Mouse (Mus musculus): Measurements from ENCODE around the gene Cuedc1. TPM values are rescaled to one million over a fixed set of nuclear protein-coding genes. Genes with fewer than 3 reads are reported as not detected.

Gene Cuedc1
- polyA plus RNA-seq, 1 experiment: 10.7 TPM

DNA sequence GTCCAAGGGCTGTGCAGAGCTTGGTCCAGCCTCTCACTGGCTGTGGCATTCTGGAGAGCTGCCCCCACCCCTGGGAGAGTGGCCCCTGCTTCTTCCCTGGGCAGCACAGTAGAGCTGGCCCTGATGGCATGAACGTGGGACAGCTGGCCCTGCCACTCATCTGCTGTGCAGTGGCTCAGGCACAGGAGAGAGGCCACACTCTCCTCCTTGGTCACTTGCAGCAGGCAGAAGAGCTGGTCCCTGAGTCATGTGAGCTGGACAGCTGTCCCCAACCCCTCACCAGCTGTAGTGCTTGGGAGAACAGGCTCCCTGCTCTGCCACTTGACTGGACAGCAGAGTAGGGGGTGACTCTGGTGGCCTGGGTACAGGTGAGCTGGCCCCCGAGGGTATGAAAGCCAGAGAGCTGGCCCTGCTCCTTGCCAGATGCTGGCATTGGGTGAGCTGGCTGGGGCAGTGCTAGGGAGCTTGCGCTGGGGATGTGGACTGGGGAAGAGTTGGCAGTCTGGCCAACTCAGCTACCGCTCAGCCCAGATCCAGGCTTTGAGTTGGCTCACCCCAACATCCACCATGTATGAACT is 133.4 kb downstream of the Cuedc1 start:
- peaks cover 19% of the 10 kb centered on the region; the same call in 1 of the 2 replicates for H3K4me1 ChIP-seq (ENCODE audit: control insufficient read depth, insufficient read depth, insufficient read length)
- H3K4me3 ChIP-seq (ENCODE audit: extremely low read depth, insufficient read depth, insufficient read length): no peak overlapping the region
- 78% methylated on average over 4 of the region's 4 CpGs for WGBS
- TF ChIP-seq POLR2A (IDR thresholded peaks at IDR 0.05; ENCODE audit: low read depth, low read length) (no peak), CTCF (IDR thresholded peaks at IDR 0.05; ENCODE audit: extremely low read depth, insufficient read depth, insufficient read length, insufficient replicate concordance) (no peak)
- H3K27ac ChIP-seq (ENCODE audit: insufficient read depth, low read length): no peak overlapping the region
- no peak for DNase-seq (ENCODE audit: low read depth in 1 of 2, low spot score in 2 of 2)
- H3K36me3 ChIP-seq (ENCODE audit: control insufficient read depth, insufficient read depth, low read length): no peaks in the 10 kb centered on the region
- no peaks in the 10 kb centered on the region for H3K27me3 ChIP-seq (ENCODE audit: control insufficient read depth, insufficient read depth, low read length)

DNA sequence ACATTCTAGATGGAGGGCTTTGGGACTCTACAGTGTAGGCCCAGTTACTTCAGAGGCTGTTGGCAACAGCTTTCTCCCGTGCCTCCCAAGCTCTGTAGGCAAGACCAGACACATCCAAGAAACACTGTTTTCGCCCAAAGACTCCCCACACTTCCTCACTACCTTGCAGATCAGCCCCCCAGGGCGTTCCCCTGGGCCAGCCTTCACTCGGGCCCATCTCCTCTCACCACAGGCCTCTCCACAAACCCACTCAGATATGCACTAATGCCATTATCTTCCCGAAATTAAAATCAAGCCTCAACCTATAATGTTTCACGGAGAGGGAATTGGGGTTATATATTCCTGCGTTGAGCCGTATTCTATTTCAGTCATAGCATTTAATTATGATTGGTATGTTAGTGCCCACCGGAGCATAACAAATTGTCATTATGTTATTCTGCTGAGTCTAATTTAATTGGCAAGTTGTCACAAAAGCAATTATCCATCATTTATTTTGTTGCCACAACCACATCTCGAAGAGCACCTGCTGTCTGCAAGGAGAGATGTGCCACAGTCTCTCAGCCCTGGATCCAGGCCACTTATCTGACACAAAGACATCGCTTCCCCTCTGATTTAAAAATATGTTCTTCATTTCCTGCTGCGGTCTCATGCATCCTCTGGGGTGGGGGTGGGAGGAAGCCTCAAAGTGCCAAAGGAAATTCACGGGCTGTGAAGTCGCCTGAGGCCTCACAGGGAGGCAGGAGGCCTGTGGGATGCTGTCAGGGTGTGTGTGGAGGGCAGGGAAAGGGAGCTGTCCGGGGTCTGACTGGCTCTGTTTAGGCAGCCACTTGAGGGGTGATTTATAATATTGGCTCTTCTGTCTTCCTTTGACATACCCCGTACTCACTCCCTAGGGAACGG is 135.9 kb downstream of the Cuedc1 start:
- TF ChIP-seq CTCF (IDR thresholded peaks at IDR 0.05; ENCODE audit: extremely low read depth, insufficient read depth, insufficient read length, insufficient replicate concordance): no peak
- TF ChIP-seq POLR2A (IDR thresholded peaks at IDR 0.05; ENCODE audit: low read depth, low read length): no peak
- H3K4me1 ChIP-seq (ENCODE audit: control insufficient read depth, insufficient read depth, insufficient read length): peaks cover 19% of the 10 kb centered on the region; the same call in 1 of the 2 replicates
- H3K36me3 ChIP-seq (ENCODE audit: control insufficient read depth, insufficient read depth, low read length): no peaks in the 10 kb centered on the region
- whole genome bisulfite sequencing: 5% methylated on average over 17 of the region's 17 CpGs
- H3K27me3 ChIP-seq (ENCODE audit: control insufficient read depth, insufficient read depth, low read length): no peaks in the 10 kb centered on the region
- peak overlapping the region; percentile 56 for H3K4me3 ChIP-seq (ENCODE audit: extremely low read depth, insufficient read depth, insufficient read length)
- peak; percentile 36 to 57 for DNase-seq (ENCODE audit: low read depth in 1 of 2, low spot score in 2 of 2)
- H3K27ac ChIP-seq (ENCODE audit: insufficient read depth, low read length): peak overlapping the region; percentile 85

DNA sequence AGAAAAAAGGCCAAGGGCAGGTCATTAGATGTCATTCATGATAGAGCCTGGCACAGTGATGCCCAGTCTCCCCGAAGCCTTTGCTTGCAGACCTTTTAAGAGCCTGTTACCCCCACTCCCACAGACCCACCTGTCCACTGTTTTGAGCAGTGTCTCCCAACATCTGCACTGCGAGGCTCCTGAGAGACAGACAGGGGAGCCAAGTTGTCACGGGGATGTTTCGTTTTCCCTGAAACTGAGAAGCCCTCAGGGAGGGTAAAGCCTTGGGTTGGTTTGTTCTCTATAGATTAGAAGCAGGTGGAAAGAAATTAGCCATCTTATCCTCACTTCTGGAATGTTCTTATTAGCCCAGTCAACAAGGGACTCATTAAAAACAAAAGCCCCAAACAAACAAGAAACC is 136.9 kb downstream of the Cuedc1 start:
- Histone ChIP-seq H3K27me3 (ENCODE audit: control insufficient read depth, insufficient read depth, low read length) (no peaks in the 10 kb centered on the region), H3K36me3 (ENCODE audit: control insufficient read depth, insufficient read depth, low read length) (no peaks in the 10 kb centered on the region), H3K27ac (ENCODE audit: insufficient read depth, low read length) (peak overlapping the region; percentile 60), H3K4me1 (ENCODE audit: control insufficient read depth, insufficient read depth, insufficient read length) (peaks cover 19% of the 10 kb centered on the region; the same call in 1 of the 2 replicates), H3K4me3 (ENCODE audit: extremely low read depth, insufficient read depth, insufficient read length) (peak overlapping the region; percentile 56)
- TF ChIP-seq POLR2A (IDR thresholded peaks at IDR 0.05; ENCODE audit: low read depth, low read length) (no peak), CTCF (IDR thresholded peaks at IDR 0.05; ENCODE audit: extremely low read depth, insufficient read depth, insufficient read length, insufficient replicate concordance) (no peak)
- no peak for DNase-seq (ENCODE audit: low read depth in 1 of 2, low spot score in 2 of 2)
- 8% methylated on average over 4 of the region's 4 CpGs for WGBS

GRCm38 (mm10) chr11:88235221-88236203 is 137.7 kb downstream of the Cuedc1 start:
- WGBS: 59% methylated on average over 23 of the region's 23 CpGs
- TF ChIP-seq POLR2A (IDR thresholded peaks at IDR 0.05; ENCODE audit: low read depth, low read length) (no peak), CTCF (IDR thresholded peaks at IDR 0.05; ENCODE audit: extremely low read depth, insufficient read depth, insufficient read length, insufficient replicate concordance) (no peak)
- Histone ChIP-seq H3K27me3 (ENCODE audit: control insufficient read depth, insufficient read depth, low read length) (no peaks in the 10 kb centered on the region), H3K36me3 (ENCODE audit: control insufficient read depth, insufficient read depth, low read length) (no peaks in the 10 kb centered on the region), H3K4me3 (ENCODE audit: extremely low read depth, insufficient read depth, insufficient read length) (no peak overlapping the region), H3K4me1 (ENCODE audit: control insufficient read depth, insufficient read depth, insufficient read length) (peaks cover 19% of the 10 kb centered on the region; the same call in 1 of the 2 replicates), H3K27ac (ENCODE audit: insufficient read depth, low read length) (no peak overlapping the region)
- peak in 1 of 2 experiments; percentile 51 for DNase-seq (ENCODE audit: low read depth in 1 of 2, low spot score in 2 of 2)

GRCm38 (mm10) chr11:88240275-88240674 is 142.4 kb downstream of the Cuedc1 start:
- H3K4me1 ChIP-seq (ENCODE audit: control insufficient read depth, insufficient read depth, insufficient read length): no peaks in the 10 kb centered on the region
- H3K27ac ChIP-seq (ENCODE audit: insufficient read depth, low read length): no peak overlapping the region
- H3K36me3 ChIP-seq (ENCODE audit: control insufficient read depth, insufficient read depth, low read length): no peaks in the 10 kb centered on the region
- WGBS: 94% methylated on average over 10 of the region's 10 CpGs
- no peak for DNase-seq (ENCODE audit: low read depth in 1 of 2, low spot score in 2 of 2)
- no peaks in the 10 kb centered on the region for H3K27me3 ChIP-seq (ENCODE audit: control insufficient read depth, insufficient read depth, low read length)
- H3K4me3 ChIP-seq (ENCODE audit: extremely low read depth, insufficient read depth, insufficient read length): no peak overlapping the region
- no peak for TF ChIP-seq CTCF (IDR thresholded peaks at IDR 0.05; ENCODE audit: extremely low read depth, insufficient read depth, insufficient read length, insufficient replicate concordance)

DNA sequence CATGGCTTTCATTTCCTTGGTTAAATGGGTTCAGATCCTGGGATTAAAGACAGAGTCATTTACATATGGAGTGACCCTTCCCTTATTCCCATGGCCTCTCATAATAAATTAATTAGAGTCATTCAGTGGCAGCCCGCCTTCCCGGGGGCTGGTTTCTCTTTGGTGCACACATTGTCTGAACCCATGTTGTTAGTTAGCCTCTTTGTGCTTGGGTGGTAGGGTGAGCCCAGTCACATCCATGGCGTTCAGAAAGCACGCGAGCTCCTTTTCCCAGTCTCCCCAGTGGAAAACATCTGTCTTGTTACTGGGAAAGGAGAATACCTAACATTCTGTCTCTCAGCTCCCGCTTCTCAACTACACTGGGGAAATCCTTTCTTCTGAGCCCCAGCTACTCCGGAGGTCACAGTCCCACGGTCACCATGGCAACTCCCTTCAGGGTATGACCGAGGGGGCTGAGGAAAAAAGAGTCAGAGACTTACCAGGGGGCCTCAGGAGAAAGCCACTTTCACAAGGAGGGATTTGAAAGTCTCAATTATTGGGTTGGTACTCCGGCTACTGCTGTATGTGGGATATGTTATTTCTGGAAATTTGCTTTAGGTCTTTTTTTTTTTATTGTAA is 143.0 kb downstream of the Cuedc1 start:
- Histone ChIP-seq H3K27ac (ENCODE audit: insufficient read depth, low read length) (no peak overlapping the region), H3K36me3 (ENCODE audit: control insufficient read depth, insufficient read depth, low read length) (no peaks in the 10 kb centered on the region), H3K4me3 (ENCODE audit: extremely low read depth, insufficient read depth, insufficient read length) (no peak overlapping the region), H3K4me1 (ENCODE audit: control insufficient read depth, insufficient read depth, insufficient read length) (no peaks in the 10 kb centered on the region), H3K27me3 (ENCODE audit: control insufficient read depth, insufficient read depth, low read length) (no peaks in the 10 kb centered on the region)
- WGBS: 70% methylated on average over 10 of the region's 10 CpGs
- no peak for DNase-seq (ENCODE audit: low read depth in 1 of 2, low spot score in 2 of 2)
- TF ChIP-seq POLR2A (IDR thresholded peaks at IDR 0.05; ENCODE audit: low read depth, low read length) (no peak), CTCF (IDR thresholded peaks at IDR 0.05; ENCODE audit: extremely low read depth, insufficient read depth, insufficient read length, insufficient replicate concordance) (no peak)

Measured in spleen, adult 2 months (tissue).